Mouse (Mus musculus): Measurements from ENCODE around the gene Tmtc2. TPM values are rescaled to one million over a fixed set of nuclear protein-coding genes. Genes with fewer than 3 reads are reported as not detected.
"Not testable (repeated sequence)": the region's sequence is repeated elsewhere in the genome, so short reads cannot be mapped to it uniquely, and the experiment has no call there.

Gene Tmtc2
- polyA plus RNA-seq, 1 experiment from 2014 or later, result 15.2 TPM

GRCm38 (mm10) chr10:105288472-105288871 is 285.8 kb downstream of the Tmtc2 start:
- Histone ChIP-seq H3K9me3 (replicated peaks) (no peaks in the 10 kb centered on the region), H3K4me1 (0 out of 2 replicates have a peak, but pooled peaks cover 6% of the 10 kb centered on the region), H3K36me3 (no peaks in the 10 kb centered on the region), H3K4me3 (replicated peaks) (no peak overlapping the region), H3K27me3 (no peaks in the 10 kb centered on the region), H3K4me2 (replicated peaks) (no peak overlapping the region), H3K27ac (replicated peaks) (no peak overlapping the region), H3K9ac (no peak overlapping the region)
- 63% methylated on average over 2 of the region's 2 CpGs for WGBS
- ATAC-seq (ENCODE audit: insufficient number of reproducible peaks, low FRiP score, low TSS enrichment, low read depth), result no peak

GRCm38 (mm10) chr10:105287575-105287974 is 286.7 kb downstream of the Tmtc2 start:
- Histone ChIP-seq H3K27ac (replicated peaks) (no peak overlapping the region), H3K4me1 (0 out of 2 replicates have a peak, but pooled peaks cover 6% of the 10 kb centered on the region), H3K4me3 (replicated peaks) (no peak overlapping the region), H3K27me3 (no peaks in the 10 kb centered on the region), H3K9me3 (replicated peaks) (no peaks in the 10 kb centered on the region), H3K9ac (no peak overlapping the region), H3K36me3 (no peaks in the 10 kb centered on the region), H3K4me2 (replicated peaks) (no peak overlapping the region)
- 72% methylated on average over 3 of the region's 3 CpGs for WGBS
- ATAC-seq (ENCODE audit: insufficient number of reproducible peaks, low FRiP score, low TSS enrichment, low read depth), result no peak

GRCm38 (mm10) chr10:105287064-105287463 is 287.2 kb downstream of the Tmtc2 start:
- Histone ChIP-seq H3K4me3 (replicated peaks) (no peak overlapping the region), H3K36me3 (no peaks in the 10 kb centered on the region), H3K27me3 (no peaks in the 10 kb centered on the region), H3K9me3 (replicated peaks) (no peaks in the 10 kb centered on the region), H3K4me1 (0 out of 2 replicates have a peak, but pooled peaks cover 6% of the 10 kb centered on the region), H3K4me2 (replicated peaks) (no peak overlapping the region), H3K9ac (no peak overlapping the region), H3K27ac (replicated peaks) (no peak overlapping the region)
- ATAC-seq (ENCODE audit: insufficient number of reproducible peaks, low FRiP score, low TSS enrichment, low read depth), result no peak
- WGBS, result 68% methylated on average over 7 of the region's 7 CpGs

- 82% methylated on average over 2 of the region's 2 CpGs for WGBS
- no peak for ATAC-seq (ENCODE audit: insufficient number of reproducible peaks, low FRiP score, low TSS enrichment, low read depth)
- H3K9me3 ChIP-seq (replicated peaks), result no peaks in the 10 kb centered on the region
Measured at GRCm38 (mm10) chr10:105286221-105286620, 288.0 kb downstream of the Tmtc2 start.

GRCm38 (mm10) chr10:105284171-105284570 is 290.1 kb downstream of the Tmtc2 start:
- no peak overlapping the region for H3K4me3 ChIP-seq (replicated peaks)
- peak; percentile 34; the same call in 1 of the 2 replicates for ATAC-seq (ENCODE audit: insufficient number of reproducible peaks, low FRiP score, low TSS enrichment, low read depth)
- no peaks in the 10 kb centered on the region for H3K9me3 ChIP-seq (replicated peaks)
- H3K36me3 ChIP-seq, result no peaks in the 10 kb centered on the region
- no peak overlapping the region for H3K4me2 ChIP-seq (replicated peaks)
- no peak overlapping the region for H3K9ac ChIP-seq
- WGBS, result 33% methylated on average over 6 of the region's 6 CpGs
- no peaks in the 10 kb centered on the region for H3K27me3 ChIP-seq
- 0 out of 2 replicates have a peak, but pooled peaks cover 6% of the 10 kb centered on the region for H3K4me1 ChIP-seq
- peak overlapping the region; percentile 58; the same call in 1 of the 2 replicates for H3K27ac ChIP-seq (replicated peaks)

More at GRCm38 (mm10) chr10:105286221-105286620, 288.0 kb downstream of the Tmtc2 start:
- Histone ChIP-seq H3K27me3 (no peaks in the 10 kb centered on the region), H3K27ac (replicated peaks) (no peak overlapping the region), H3K36me3 (no peaks in the 10 kb centered on the region), H3K4me1 (0 out of 2 replicates have a peak, but pooled peaks cover 6% of the 10 kb centered on the region), H3K9ac (no peak overlapping the region), H3K4me3 (replicated peaks) (no peak overlapping the region), H3K4me2 (replicated peaks) (no peak overlapping the region)

- H3K27ac ChIP-seq (replicated peaks), result no peak overlapping the region
- no peak overlapping the region for H3K4me2 ChIP-seq (replicated peaks)
- H3K4me1 ChIP-seq, result 0 out of 2 replicates have a peak, but pooled peaks cover 6% of the 10 kb centered on the region
- H3K9me3 ChIP-seq (replicated peaks), result no peaks in the 10 kb centered on the region
- H3K36me3 ChIP-seq, result no peaks in the 10 kb centered on the region
- H3K27me3 ChIP-seq, result no peaks in the 10 kb centered on the region
- 85% methylated on average over 3 of the region's 3 CpGs for WGBS
- no peak for ATAC-seq (ENCODE audit: insufficient number of reproducible peaks, low FRiP score, low TSS enrichment, low read depth)
- H3K9ac ChIP-seq, result no peak overlapping the region
- H3K4me3 ChIP-seq (replicated peaks), result no peak overlapping the region
Measured at GRCm38 (mm10) chr10:105280933-105281332, 293.3 kb downstream of the Tmtc2 start.

GRCm38 (mm10) chr10:105260053-105260452 is 314.2 kb downstream of the Tmtc2 start:
- no peak overlapping the region for H3K27ac ChIP-seq (replicated peaks)
- no peaks in the 10 kb centered on the region for H3K36me3 ChIP-seq
- H3K27me3 ChIP-seq, result no peaks in the 10 kb centered on the region
- ATAC-seq (ENCODE audit: insufficient number of reproducible peaks, low FRiP score, low TSS enrichment, low read depth), result no peak
- no peaks in the 10 kb centered on the region for H3K4me1 ChIP-seq
- H3K4me2 ChIP-seq (replicated peaks), result no peak overlapping the region
- WGBS, result 59% methylated on average over 3 of the region's 3 CpGs
- H3K4me3 ChIP-seq (replicated peaks), result no peak overlapping the region
- H3K9ac ChIP-seq, result no peak overlapping the region
- H3K9me3 ChIP-seq (replicated peaks), result no peaks in the 10 kb centered on the region

GRCm38 (mm10) chr10:105238291-105238690 is 336.0 kb downstream of the Tmtc2 start:
- WGBS, result 77% methylated on average over 22 of the region's 22 CpGs
- not testable (repeated sequence) for H3K4me3 ChIP-seq (replicated peaks); H3K27me3 ChIP-seq; H3K36me3 ChIP-seq; ATAC-seq (ENCODE audit: insufficient number of reproducible peaks, low FRiP score, low TSS enrichment, low read depth); H3K27ac ChIP-seq (replicated peaks); H3K4me1 ChIP-seq; H3K4me2 ChIP-seq (replicated peaks); H3K9me3 ChIP-seq (replicated peaks); H3K9ac ChIP-seq

- Histone ChIP-seq H3K9me3 (replicated peaks) (no peaks in the 10 kb centered on the region), H3K27ac (replicated peaks) (no peak overlapping the region), H3K4me3 (replicated peaks) (no peak overlapping the region), H3K4me1 (no peaks in the 10 kb centered on the region), H3K4me2 (replicated peaks) (no peak overlapping the region), H3K27me3 (no peaks in the 10 kb centered on the region), H3K9ac (no peak overlapping the region), H3K36me3 (no peaks in the 10 kb centered on the region)
- 85% methylated on average over 2 of the region's 2 CpGs for WGBS
- no peak for ATAC-seq (ENCODE audit: insufficient number of reproducible peaks, low FRiP score, low TSS enrichment, low read depth)
Measured at GRCm38 (mm10) chr10:105232864-105233263, 341.4 kb downstream of the Tmtc2 start.

- no peak overlapping the region for H3K27ac ChIP-seq (replicated peaks)
- H3K9me3 ChIP-seq (replicated peaks), result no peaks in the 10 kb centered on the region
- 0 out of 2 replicates have a peak, but pooled peaks have one; percentile 19 for ATAC-seq (ENCODE audit: insufficient number of reproducible peaks, low FRiP score, low TSS enrichment, low read depth)
- H3K9ac ChIP-seq, result no peak overlapping the region
- 0 out of 2 replicates have a peak, but pooled peaks cover 3% of the 10 kb centered on the region for H3K4me1 ChIP-seq
- no peak overlapping the region for H3K4me3 ChIP-seq (replicated peaks)
- no peak overlapping the region for H3K4me2 ChIP-seq (replicated peaks)
- 30% methylated on average over 7 of the region's 7 CpGs for WGBS
- no peaks in the 10 kb centered on the region for H3K27me3 ChIP-seq
- H3K36me3 ChIP-seq, result no peaks in the 10 kb centered on the region
Measured at GRCm38 (mm10) chr10:105230416-105230815, 343.8 kb downstream of the Tmtc2 start.

GRCm38 (mm10) chr10:105228623-105229022 is 345.6 kb downstream of the Tmtc2 start:
- H3K27ac ChIP-seq (replicated peaks), result no peak overlapping the region
- H3K9ac ChIP-seq, result no peak overlapping the region
- no peaks in the 10 kb centered on the region for H3K9me3 ChIP-seq (replicated peaks)
- ATAC-seq (ENCODE audit: insufficient number of reproducible peaks, low FRiP score, low TSS enrichment, low read depth), result no peak
- H3K4me3 ChIP-seq (replicated peaks), result no peak overlapping the region
- 0 out of 2 replicates have a peak, but pooled peaks cover 3% of the 10 kb centered on the region for H3K4me1 ChIP-seq
- WGBS, result 69% methylated on average over 2 of the region's 2 CpGs
- no peaks in the 10 kb centered on the region for H3K27me3 ChIP-seq
- no peak overlapping the region for H3K4me2 ChIP-seq (replicated peaks)
- H3K36me3 ChIP-seq, result no peaks in the 10 kb centered on the region

GRCm38 (mm10) chr10:105227631-105228030 is 346.6 kb downstream of the Tmtc2 start:
- no peaks in the 10 kb centered on the region for H3K27me3 ChIP-seq
- H3K4me1 ChIP-seq, result 0 out of 2 replicates have a peak, but pooled peaks cover 3% of the 10 kb centered on the region
- H3K27ac ChIP-seq (replicated peaks), result no peak overlapping the region
- WGBS, result 20% methylated on average over 5 of the region's 5 CpGs
- no peak for ATAC-seq (ENCODE audit: insufficient number of reproducible peaks, low FRiP score, low TSS enrichment, low read depth)
- H3K9ac ChIP-seq, result no peak overlapping the region
- no peaks in the 10 kb centered on the region for H3K36me3 ChIP-seq
- H3K4me2 ChIP-seq (replicated peaks), result no peak overlapping the region
- H3K9me3 ChIP-seq (replicated peaks), result no peaks in the 10 kb centered on the region
- no peak overlapping the region for H3K4me3 ChIP-seq (replicated peaks)
